Mouse (Mus musculus) hindbrain, embryonic 10.5 days (tissue): ENCODE measurements around the gene Urm1. TPM values are rescaled to one million over a fixed set of nuclear protein-coding genes. Genes with fewer than 3 reads are reported as not detected.

Experiments
- DNase-seq: peaks from one replicate; pipeline ENCODE4 v3.0.0-alpha.2; 2017; ENCODE audit warnings: low spot score
- H3K27ac ChIP-seq: fragments of 300-500 bp; sonication (generic); 2 replicates; pipeline ENCODE4 v1.5.1; 2016; ENCODE audit warnings: mild to moderate bottlenecking, moderate library complexity
- H3K27me3 ChIP-seq: fragments of 300-500 bp; sonication (generic); 2 replicates; pipeline ENCODE4 v1.6.1; 2016; ENCODE audit warnings: mild to moderate bottlenecking; ENCODE audit not compliant: poor library complexity, insufficient read depth, severe bottlenecking
- H3K36me3 ChIP-seq: fragments of 300-500 bp; sonication (generic); 2 replicates; pipeline ENCODE4 v1.6.1; 2016; ENCODE audit warnings: mild to moderate bottlenecking, moderate library complexity
- H3K4me1 ChIP-seq: fragments of 300-500 bp; sonication (generic); replicated peaks from 2 replicates; pipeline ENCODE4 v1.6.1; 2016; ENCODE audit warnings: mild to moderate bottlenecking
- H3K4me3 ChIP-seq: fragments of 300-500 bp; sonication (generic); 2 replicates; pipeline ENCODE4 v1.5.1; 2016; ENCODE audit warnings: mild to moderate bottlenecking, moderate library complexity
- H3K9me3 ChIP-seq: fragments of 300-500 bp; sonication (generic); 2 replicates; pipeline ENCODE4 v1.6.1; 2016; ENCODE audit warnings: mild to moderate bottlenecking, moderate library complexity
- WGBS: fragments of 180-500 bp; shearing (Covaris S2); methylation state at CpG from one replicate; pipeline ENCODE4 v1.1.7; 2016; 5-methylcytosine and 5-hydroxymethylcytosine counted together
- polyA plus RNA-seq: library from polyadenylated mRNA; unstranded; fragments of >200 nt; fragmentation: Nextera tagmentation; extraction: Ambion mirVana; gene quantifications from 2 replicates; pipeline ENCODE4 v1.2.1, GENCODE M21; 2016

Urm1 gene
- polyA plus RNA-seq, 1 experiment from 2014 or later: 23.8 TPM

- DNase-seq: peak; percentile 27
- Histone ChIP-seq H3K36me3 (peaks cover 45% of the 10 kb centered on the region), H3K9me3 (no peaks in the 10 kb centered on the region), H3K4me3 (peak overlapping the region; percentile 96), H3K4me1 (peaks cover 29% of the 10 kb centered on the region), H3K27me3 (no peaks in the 10 kb centered on the region), H3K27ac (peak overlapping the region; percentile 92)
- 24% methylated on average over 6 of the region's 6 CpGs for WGBS
Observed at GRCm38 (mm10) chr2:29803400-29803831, 16.5 kb upstream of the Urm1 start.

GRCm38 (mm10) chr2:29815678-29816371 lies 4.0 kb upstream of the Urm1 start:
- peaks cover 62% of the 10 kb centered on the region for H3K36me3 ChIP-seq
- H3K27ac ChIP-seq: 0 out of 2 replicates have a peak overlapping the region, but pooled peaks have one; percentile 14
- no peak overlapping the region; the same call in 1 of the 2 replicates for H3K4me3 ChIP-seq
- peaks cover 41% of the 10 kb centered on the region for H3K4me1 ChIP-seq
- WGBS: 86% methylated on average over 11 of the region's 11 CpGs
- no peak for DNase-seq
- H3K27me3 ChIP-seq: no peaks in the 10 kb centered on the region
- H3K9me3 ChIP-seq: no peaks in the 10 kb centered on the region

- Histone ChIP-seq H3K27ac (peak overlapping the region; percentile 92), H3K9me3 (no peaks in the 10 kb centered on the region), H3K4me3 (peak overlapping the region; percentile 29), H3K36me3 (peaks cover 44% of the 10 kb centered on the region), H3K4me1 (peaks cover 51% of the 10 kb centered on the region), H3K27me3 (no peaks in the 10 kb centered on the region)
- 35% methylated on average over 8 of the region's 8 CpGs for WGBS
- DNase-seq: peak; percentile 91
Observed at GRCm38 (mm10) chr2:29817426-29818232, 2.2 kb upstream of the Urm1 start.

- peaks cover 51% of the 10 kb centered on the region for H3K4me1 ChIP-seq
- no peak for DNase-seq
- H3K9me3 ChIP-seq: no peaks in the 10 kb centered on the region
- H3K27me3 ChIP-seq: no peaks in the 10 kb centered on the region
- WGBS: 5% methylated on average over 2 of the region's 2 CpGs
- peak overlapping the region; percentile 46 for H3K4me3 ChIP-seq
- peak overlapping the region; percentile 92 for H3K27ac ChIP-seq
- peaks cover 27% of the 10 kb centered on the region for H3K36me3 ChIP-seq
Observed at GRCm38 (mm10) chr2:29819363-29819762, 512 bp upstream of the Urm1 start.

GRCm38 (mm10) chr2:29826318-29826925 lies 6.5 kb downstream of the Urm1 start:
- peaks cover 32% of the 10 kb centered on the region for H3K36me3 ChIP-seq

GRCm38 (mm10) chr2:29826926-29827708 lies 7.2 kb downstream of the Urm1 start:
- Histone ChIP-seq H3K27me3 (no peaks in the 10 kb centered on the region), H3K4me1 (peaks cover 24% of the 10 kb centered on the region), H3K36me3 (peaks cover 39% of the 10 kb centered on the region), H3K27ac (peak overlapping the region; percentile 95), H3K4me3 (peak overlapping the region; percentile 98), H3K9me3 (no peaks in the 10 kb centered on the region)
- peak; percentile 97 for DNase-seq
- WGBS: under 1% methylated on average over 48 of the region's 48 CpGs

More at GRCm38 (mm10) chr2:29826318-29826925, 6.5 kb downstream of the Urm1 start:
- H3K27ac ChIP-seq: peak overlapping the region; percentile 95
- H3K4me3 ChIP-seq: peak overlapping the region; percentile 98
- peaks cover 27% of the 10 kb centered on the region for H3K4me1 ChIP-seq
- WGBS: 17% methylated on average over 11 of the region's 11 CpGs
- no peak for DNase-seq
- no peaks in the 10 kb centered on the region for H3K9me3 ChIP-seq
- H3K27me3 ChIP-seq: no peaks in the 10 kb centered on the region

GRCm38 (mm10) chr2:29827709-29828024 lies 7.8 kb downstream of the Urm1 start:
- 2% methylated on average over 12 of the region's 12 CpGs for WGBS
- no peaks in the 10 kb centered on the region for H3K9me3 ChIP-seq
- peaks cover 24% of the 10 kb centered on the region for H3K4me1 ChIP-seq
- peak overlapping the region; percentile 95 for H3K27ac ChIP-seq
- H3K4me3 ChIP-seq: peak overlapping the region; percentile 98
- H3K27me3 ChIP-seq: no peaks in the 10 kb centered on the region
- H3K36me3 ChIP-seq: peaks cover 42% of the 10 kb centered on the region
- DNase-seq: no peak

GRCm38 (mm10) chr2:29831106-29831505 lies 11.2 kb downstream of the Urm1 start:
- no peaks in the 10 kb centered on the region for H3K9me3 ChIP-seq
- 90% methylated on average over 4 of the region's 4 CpGs for WGBS
- H3K4me1 ChIP-seq: peaks cover 40% of the 10 kb centered on the region
- DNase-seq: no peak
- H3K27ac ChIP-seq: 0 out of 2 replicates have a peak overlapping the region, but pooled peaks have one; percentile 23
- H3K36me3 ChIP-seq: peaks cover 53% of the 10 kb centered on the region
- H3K27me3 ChIP-seq: no peaks in the 10 kb centered on the region; the same call in 1 of the 2 replicates
- H3K4me3 ChIP-seq: no peak overlapping the region

- Histone ChIP-seq H3K27ac (peak overlapping the region; percentile 77), H3K4me1 (peaks cover 49% of the 10 kb centered on the region), H3K4me3 (no peak overlapping the region), H3K36me3 (peaks cover 68% of the 10 kb centered on the region), H3K27me3 (no peaks in the 10 kb centered on the region; the same call in 1 of the 2 replicates), H3K9me3 (no peaks in the 10 kb centered on the region)
- 94% methylated on average over 5 of the region's 5 CpGs for WGBS
- no peak for DNase-seq
Observed at GRCm38 (mm10) chr2:29833796-29834195, 13.9 kb downstream of the Urm1 start.

- H3K27ac ChIP-seq: peak overlapping the region; percentile 100
- H3K9me3 ChIP-seq: no peaks in the 10 kb centered on the region
- WGBS: 28% methylated on average over 2 of the region's 2 CpGs
- DNase-seq: peak; percentile 70
- H3K36me3 ChIP-seq: peaks cover 58% of the 10 kb centered on the region
- peaks cover 63% of the 10 kb centered on the region for H3K4me1 ChIP-seq
- H3K4me3 ChIP-seq: peak overlapping the region; percentile 35
- no peaks in the 10 kb centered on the region; the same call in 1 of the 2 replicates for H3K27me3 ChIP-seq
Observed at GRCm38 (mm10) chr2:29835391-29835899, 15.6 kb downstream of the Urm1 start.

GRCm38 (mm10) chr2:29839460-29839859 lies 19.6 kb downstream of the Urm1 start:
- whole genome bisulfite sequencing: 23% methylated on average over 4 of the region's 4 CpGs
- Histone ChIP-seq H3K4me1 (peaks cover 97% of the 10 kb centered on the region), H3K27ac (peak overlapping the region; percentile 100), H3K36me3 (peaks cover 62% of the 10 kb centered on the region), H3K9me3 (no peaks in the 10 kb centered on the region), H3K27me3 (peaks cover 16% of the 10 kb centered on the region), H3K4me3 (peak overlapping the region; percentile 29)
- peak; percentile 91 for DNase-seq
